Mouse (Mus musculus) heart, adult 2 months (tissue): ENCODE data around the gene Tsfm.

Experiments
- CTCF ChIP-seq: fragments of 200-600 bp; IDR thresholded peaks from 2 replicates; pipeline ENCODE4 v1.8.1; 2022; ENCODE audit warnings: antibody characterized with exemption, mild to moderate bottlenecking, moderate library complexity
- EP300 ChIP-seq: fragments of 200-500 bp; IDR thresholded peaks from 2 replicates; pipeline ENCODE4 v1.6.1; 2011; ENCODE audit warnings: low read depth, low read length, control low read depth; ENCODE audit not compliant: insufficient read depth
- POLR2A ChIP-seq: fragments of 200-500 bp; IDR thresholded peaks from 2 replicates; pipeline ENCODE4 v1.6.1; 2011; ENCODE audit warnings: mild to moderate bottlenecking, low read depth, low read length, control low read depth; ENCODE audit not compliant: insufficient read depth

- TF ChIP-seq CTCF = peak; percentile 34
- no peak for TF ChIP-seq POLR2A
- TF ChIP-seq EP300 = no peak
Measured at GRCm38 (mm10) chr10:127041774-127042338, 11.2 kb upstream of the Tsfm start.
